Mouse (Mus musculus): Measurements from ENCODE around the gene 2510039O18Rik.

DNA sequence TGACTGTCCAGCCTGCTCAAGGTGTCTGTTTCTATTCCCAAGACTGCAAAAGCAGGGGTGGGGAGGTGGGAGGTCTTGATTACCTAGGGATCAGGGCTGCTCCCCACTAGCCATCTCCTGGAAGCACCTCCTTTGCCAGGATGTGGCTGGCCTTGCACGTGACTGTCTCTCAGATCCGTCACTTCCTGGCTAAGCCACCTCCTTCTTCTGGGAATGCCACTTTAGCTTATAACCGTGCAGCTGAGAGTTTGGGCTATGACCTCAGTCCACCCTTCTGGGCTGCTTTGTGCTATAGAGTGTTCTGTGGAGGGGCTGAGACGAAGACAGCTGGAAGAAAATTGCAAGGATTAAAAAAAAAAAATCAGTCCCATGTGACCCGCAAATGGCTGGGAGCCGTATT, 22.1 kb downstream of the 2510039O18Rik start:
- no peak for TF ChIP-seq CTCF (conservative IDR thresholded peaks at IDR 0.05; ENCODE audit: low read length)
- TF ChIP-seq POU5F1 (IDR thresholded peaks at IDR 0.05; ENCODE audit: borderline replicate concordance, low read length), result no peak
